Mouse (Mus musculus) lung, adult 2 months (tissue): Measurements from ENCODE around the gene Agap1.

Source experiments
- CTCF ChIP-seq: fragments of 200-500 bp; IDR thresholded peaks from 2 replicates; pipeline ENCODE4 v1.5.1; 2011; ENCODE audit warnings: mild to moderate bottlenecking, low read length, control low read depth; ENCODE audit not compliant: insufficient read depth
- POLR2A ChIP-seq: fragments of 200-500 bp; IDR thresholded peaks from 2 replicates; pipeline ENCODE4 v1.6.1; 2011; ENCODE audit warnings: low read depth, mild to moderate bottlenecking, control low read depth, low read length, borderline replicate concordance; ENCODE audit errors: extremely low read depth

- no peak for TF ChIP-seq POLR2A
- TF ChIP-seq CTCF = no peak
Observed at GRCm38 (mm10) chr1:89750495-89750894, 295.9 kb downstream of the Agap1 start.
